Mouse (Mus musculus) ES-Bruce4 (cell line): ENCODE measurements around the gene Mylk.

Source experiments
- CTCF ChIP-seq: IDR thresholded peaks from one replicate; pipeline ENCODE4 v1.8.1; 2011; ENCODE audit warnings: low read depth, low read length
- EP300 ChIP-seq: IDR thresholded peaks from 2 replicates; pipeline ENCODE4 v1.6.1; 2011; ENCODE audit warnings: low read depth, low read length; ENCODE audit not compliant: insufficient read depth

GRCm38 (mm10) chr16:34898057-34898789 lies 153.2 kb downstream of the Mylk start:
- TF ChIP-seq CTCF: no peak
- no peak for TF ChIP-seq EP300
